In the genomic region with DNA sequence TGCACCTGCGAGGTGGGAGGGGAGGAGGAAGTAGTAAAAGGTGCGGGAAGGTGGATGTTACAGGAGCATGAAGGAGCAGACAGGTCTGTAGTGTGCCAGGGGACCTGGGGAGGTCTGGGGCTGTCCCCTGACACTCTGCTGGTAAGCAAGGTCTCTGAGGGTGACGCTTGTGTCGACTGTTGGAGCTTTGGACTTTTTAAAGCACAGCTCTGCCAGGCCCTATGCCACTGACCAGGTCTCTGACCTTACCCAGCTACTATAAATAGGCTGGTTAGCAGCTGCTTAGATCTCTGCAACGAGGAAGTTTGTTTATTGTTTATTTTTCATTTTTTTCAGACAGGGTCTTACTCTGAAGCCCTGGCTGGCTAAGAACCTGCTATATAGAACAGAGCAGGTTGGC, we compare ENCODE assay signal across 21 mouse cellular contexts.
"Had no signal": no experiment of that assay in that cellular context is flagged by ENCODE, and none has a peak within 500 bp of the region (broad histone marks: within the 10 kb centered on the region; RNA-seq: fewer than 3 reads in every experiment).

No protein-coding gene starts in this region.

- H3K4me3 ChIP-seq: layer of hippocampus, adult 2 months; limb, embryonic 15.5 days; liver, embryonic 13.5 days; midbrain, embryonic 12.5 days; midbrain, embryonic 15.5 days; neural tube, embryonic 12.5 days; neural tube, embryonic 15.5 days; stomach, embryonic 15.5 days had no signal

- H3K4me2 ChIP-seq: limb, embryonic 15.5 days; liver, embryonic 13.5 days; midbrain, embryonic 12.5 days; midbrain, embryonic 15.5 days; neural tube, embryonic 12.5 days; neural tube, embryonic 15.5 days; stomach, embryonic 15.5 days had no signal

- ATAC-seq: midbrain, embryonic 15.5 days had no signal

- H3K9ac ChIP-seq: limb, embryonic 15.5 days; liver, embryonic 13.5 days; midbrain, embryonic 12.5 days; midbrain, embryonic 15.5 days; neural tube, embryonic 12.5 days; neural tube, embryonic 15.5 days; stomach, embryonic 15.5 days had no signal

- H3K36me3 ChIP-seq: midbrain, embryonic 15.5 days had no signal

- H3K27me3 ChIP-seq: limb, embryonic 15.5 days; liver, embryonic 13.5 days; midbrain, embryonic 12.5 days; midbrain, embryonic 15.5 days; neural tube, embryonic 12.5 days; neural tube, embryonic 15.5 days; stomach, embryonic 15.5 days had no signal

- H3K27ac ChIP-seq: layer of hippocampus, adult 2 months; limb, embryonic 15.5 days; liver, embryonic 13.5 days; midbrain, embryonic 12.5 days; midbrain, embryonic 15.5 days; neural tube, embryonic 12.5 days; neural tube, embryonic 15.5 days; stomach, embryonic 15.5 days had no signal

- DNase-seq: kidney, adult 18-20 months; kidney, adult 9 months; kidney, postnatal 14 days; kidney, postnatal 4 days; layer of hippocampus, adult 9-11 months; liver, embryonic 13.5 days; lung, adult 2 months; lung, postnatal 14 days; lung, postnatal 4 days; right cerebral cortex, adult 18-20 months; right cerebral cortex, postnatal 14 days; right cerebral cortex, postnatal 4 days; spleen, adult 18-20 months; thymus, postnatal 25 days had no signal

- H3K4me1 ChIP-seq: limb, embryonic 15.5 days; liver, embryonic 13.5 days; midbrain, embryonic 12.5 days; midbrain, embryonic 15.5 days; neural tube, embryonic 12.5 days; neural tube, embryonic 15.5 days; stomach, embryonic 15.5 days had no signal

- H3K9me3 ChIP-seq: limb, embryonic 15.5 days; liver, embryonic 13.5 days; midbrain, embryonic 12.5 days; midbrain, embryonic 15.5 days; neural tube, embryonic 12.5 days; neural tube, embryonic 15.5 days; stomach, embryonic 15.5 days had no signal
